Mouse (Mus musculus) G1E (cell line): ENCODE data around the gene Evc2.

Experiments used
- CTCF ChIP-seq: IDR thresholded peaks from 2 replicates; pipeline ENCODE4 v1.5.1; 2012; ENCODE audit warnings: low read depth, low read length, inconsistent platforms, mixed read lengths
- GATA1 ChIP-seq: IDR thresholded peaks from 2 replicates; pipeline ENCODE4 v1.6.1; 2012; ENCODE audit warnings: borderline replicate concordance, low read length, inconsistent platforms, mixed read lengths
- GATA2 ChIP-seq: IDR thresholded peaks from 2 replicates; pipeline ENCODE4 v1.6.1; 2012; ENCODE audit warnings: low read depth, low read length, inconsistent platforms, borderline replicate concordance
- POLR2AphosphoS5 ChIP-seq: IDR thresholded peaks from 2 replicates; pipeline ENCODE4 v1.6.1; 2012; ENCODE audit warnings: low read depth, low read length, inconsistent platforms; ENCODE audit not compliant: insufficient replicate concordance
- TAL1 ChIP-seq: conservative IDR thresholded peaks from 2 replicates; pipeline ENCODE4 v1.6.1; 2012; ENCODE audit warnings: low read depth, low read length, inconsistent platforms, mixed read lengths

GRCm38 (mm10) chr5:37351791-37352190 lies 13.5 kb downstream of the Evc2 start:
- TF ChIP-seq CTCF, result no peak
- TF ChIP-seq GATA1, result no peak
- no peak for TF ChIP-seq POLR2AphosphoS5
- no peak for TF ChIP-seq TAL1
- TF ChIP-seq GATA2, result no peak
